Mouse (Mus musculus): ENCODE data around the gene Extl1.

Gene Extl1

DNA sequence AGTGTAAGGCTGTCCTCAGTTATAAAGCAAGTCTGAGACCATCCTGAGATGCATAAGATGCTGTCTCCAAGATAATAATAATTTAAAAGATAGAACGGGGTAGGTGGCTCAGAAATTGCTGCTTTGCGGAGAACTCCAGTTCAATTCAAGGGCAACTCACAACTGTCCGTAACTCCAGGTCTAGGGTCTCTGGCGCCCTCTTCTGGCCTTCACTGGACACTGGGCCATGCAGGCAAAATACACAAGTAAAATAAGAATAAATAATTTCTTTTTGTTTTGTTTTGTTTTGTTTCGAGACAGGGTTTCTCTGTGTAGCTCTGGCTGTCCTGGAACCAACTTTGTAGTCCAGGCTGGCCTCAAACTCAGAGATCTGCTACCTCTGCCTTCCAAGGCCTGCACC, 4.7 kb upstream of the Extl1 start:
- peak; percentile 60 to 83 for DNase-seq

DNA sequence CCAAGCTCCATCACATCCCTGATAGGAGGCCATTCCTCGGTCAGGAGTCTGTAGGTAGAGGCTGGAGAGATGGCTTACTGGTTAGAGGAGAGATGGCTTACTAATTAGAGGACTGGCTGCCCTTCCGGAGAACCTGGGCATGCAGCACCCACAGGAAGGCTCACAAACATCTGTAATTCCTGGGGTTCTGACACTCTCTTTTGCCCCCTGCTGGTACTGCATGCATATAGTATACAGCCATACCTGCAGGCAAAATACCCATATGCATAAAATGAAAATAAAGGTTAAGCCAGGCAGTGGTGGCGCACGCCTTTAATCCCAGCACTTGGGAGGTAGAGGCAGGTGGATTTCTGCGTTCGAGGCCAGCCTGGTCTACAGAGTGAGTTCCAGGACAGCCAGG, 3.6 kb upstream of the Extl1 start:
- DNase-seq, result peak in 1 of 2 experiments; percentile 48

- no peak for DNase-seq
These were observed 4.1 kb downstream of the Extl1 start for GRCm38 (mm10) chr4:134379510-134379909.

DNA sequence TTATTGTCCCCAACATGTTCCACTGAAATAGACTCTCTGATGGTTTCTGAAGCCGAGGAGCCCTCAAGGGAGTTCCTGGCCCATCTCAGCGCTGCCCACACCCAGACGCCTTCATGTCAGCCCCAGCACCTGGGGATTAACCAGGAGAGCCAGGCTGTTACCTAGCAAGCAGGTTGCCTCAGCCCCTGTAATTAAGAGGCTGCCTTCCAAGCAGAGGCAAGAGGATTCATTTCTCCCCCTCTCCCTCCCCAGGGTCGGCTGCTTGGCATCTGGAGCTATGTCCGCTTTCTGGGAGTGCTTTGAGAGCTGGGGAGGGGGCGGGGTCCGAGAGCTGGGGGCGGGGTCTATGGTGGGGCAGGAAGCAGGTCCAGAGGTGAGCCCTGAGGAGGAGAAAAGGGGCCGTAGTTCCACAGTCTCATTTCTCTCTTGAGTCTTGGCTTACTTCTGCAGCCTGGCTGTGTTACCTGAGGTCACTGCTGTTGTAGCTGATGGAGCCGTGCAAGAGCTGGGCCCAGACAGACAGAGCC, 5.5 kb downstream of the Extl1 start:
- DNase-seq, result no peak

- DNase-seq, result no peak
These were observed 9.3 kb downstream of the Extl1 start for GRCm38 (mm10) chr4:134374306-134374705.

- no peak for DNase-seq
These were observed 10.4 kb downstream of the Extl1 start for GRCm38 (mm10) chr4:134373295-134373694.

DNA sequence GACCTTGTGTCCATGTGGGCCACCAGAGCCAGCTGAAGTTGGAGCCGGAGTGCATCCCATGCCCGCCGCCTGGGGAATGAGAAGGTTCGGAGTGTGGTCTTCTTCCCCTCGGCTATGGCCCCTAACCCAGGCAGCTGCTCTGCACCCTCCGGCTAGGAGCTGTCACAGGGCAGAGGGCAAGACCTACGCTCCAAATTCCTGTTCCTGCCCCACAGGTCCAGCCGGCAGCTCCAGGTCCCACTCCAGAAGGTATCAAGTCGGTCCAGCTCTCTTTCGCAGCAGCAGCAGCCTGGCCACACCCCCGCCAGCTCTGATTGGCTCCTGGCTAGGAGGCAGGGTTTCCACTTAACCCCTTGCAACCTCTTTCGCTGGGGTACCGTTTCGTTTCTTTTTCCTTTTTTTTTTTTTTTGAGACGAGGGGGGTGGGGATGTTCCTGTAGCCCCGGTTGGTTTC, 11.3 kb downstream of the Extl1 start:
- DNase-seq, result peak; percentile 77 to 84

- no peak for DNase-seq
These were observed 12.3 kb downstream of the Extl1 start for GRCm38 (mm10) chr4:134371316-134371855.

GRCm38 (mm10) chr4:134370649-134371221, 12.9 kb downstream of the Extl1 start:
- no peak for DNase-seq

GRCm38 (mm10) chr4:134365280-134365679, 18.4 kb downstream of the Extl1 start:
- DNase-seq, result no peak

DNA sequence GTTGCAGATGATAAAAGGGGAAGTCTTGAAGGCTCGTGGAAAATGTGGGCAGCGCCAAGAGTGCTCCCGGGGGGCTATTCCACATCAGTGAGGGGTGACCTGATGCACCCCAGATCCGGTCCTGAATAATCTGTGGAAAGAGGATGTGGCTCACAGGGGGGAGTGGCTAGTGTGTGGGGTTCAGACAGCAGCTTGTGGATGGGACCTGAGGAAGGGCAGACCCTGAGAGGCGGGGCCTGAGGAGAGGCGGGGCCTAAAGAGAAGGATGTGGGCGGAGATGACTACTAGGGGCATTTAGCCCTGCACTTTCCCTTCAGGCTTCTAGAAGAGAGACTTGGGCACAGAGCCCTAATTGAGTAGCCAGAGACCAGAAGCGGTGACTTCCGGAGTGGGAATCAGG, 21.1 kb downstream of the Extl1 start:
- DNase-seq, result peak; percentile 56 to 58

DNA sequence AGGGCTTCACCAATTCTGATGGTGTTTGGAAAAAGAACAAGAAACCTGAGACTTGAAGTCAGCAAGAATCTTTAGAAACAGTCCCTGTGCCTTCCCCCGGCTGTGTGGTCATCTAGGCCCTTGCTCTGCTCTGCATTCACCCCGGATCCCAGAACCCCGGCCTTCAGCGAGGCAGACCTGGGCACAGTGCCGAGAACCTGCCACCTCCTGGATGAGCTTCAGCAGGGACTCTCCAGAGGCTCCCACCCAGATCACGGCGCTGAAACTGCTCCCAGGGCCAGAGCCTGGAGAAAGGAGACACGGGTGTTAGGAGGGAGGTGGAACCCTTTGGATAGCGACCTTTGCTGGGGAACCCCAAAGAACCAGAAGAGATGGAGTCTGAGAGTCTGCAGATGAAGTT, 21.5 kb downstream of the Extl1 start:
- DNase-seq, result no peak

DNA sequence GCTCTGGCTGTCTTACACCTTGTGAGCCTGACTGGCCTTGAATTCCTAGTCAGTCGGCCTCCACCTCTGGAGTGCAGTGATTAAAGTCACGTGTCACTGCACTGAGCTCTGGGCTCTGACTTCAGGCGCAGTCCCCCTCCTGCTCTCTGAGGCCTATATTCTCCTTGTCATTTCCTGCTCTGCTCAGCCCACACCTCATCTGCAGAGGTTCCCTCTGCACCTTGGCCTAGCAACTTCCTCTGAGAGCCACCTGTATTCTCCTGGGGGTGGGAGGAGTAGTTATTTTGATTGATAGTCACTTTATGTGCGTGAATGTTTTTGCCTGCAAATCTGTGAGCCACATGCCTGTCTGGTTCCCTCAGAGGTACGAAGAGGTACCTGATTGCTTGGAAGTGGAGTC, 22.4 kb downstream of the Extl1 start:
- no peak for DNase-seq

DNA sequence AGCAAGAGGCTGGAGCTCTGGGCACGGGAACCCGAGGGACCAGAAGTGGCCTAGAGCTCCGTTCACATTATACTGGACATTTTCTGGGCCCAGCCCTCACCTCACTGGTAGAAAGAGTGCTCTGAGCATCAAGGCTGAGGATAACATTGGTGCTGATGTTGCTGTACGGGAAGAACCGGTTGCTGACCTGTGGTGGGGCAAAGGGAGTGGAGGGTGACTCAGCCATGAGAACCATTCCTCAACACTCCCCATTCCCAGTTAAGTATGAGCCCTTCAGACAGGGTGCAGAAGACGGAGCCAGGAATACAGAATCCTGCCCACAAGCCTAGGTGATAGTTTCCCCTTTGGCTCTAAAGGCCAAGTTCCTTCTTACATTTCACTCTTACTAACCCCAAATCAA, 24.0 kb downstream of the Extl1 start:
- DNase-seq, result no peak

DNA sequence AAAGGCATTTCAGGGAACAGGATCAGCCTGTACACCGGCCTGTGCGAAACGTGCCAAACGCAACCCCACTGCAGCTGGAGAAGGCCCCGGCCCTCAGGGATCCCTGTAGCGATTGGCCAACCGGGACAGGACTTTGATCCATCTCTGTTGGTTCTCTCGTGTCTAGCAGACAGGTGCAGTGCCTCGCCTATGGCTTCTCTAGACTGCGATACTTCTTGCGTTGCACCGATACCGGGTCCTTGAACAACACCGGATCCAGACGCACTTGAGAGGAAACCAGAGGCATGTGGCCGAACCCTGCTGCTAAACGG, 26.2 kb downstream of the Extl1 start:
- DNase-seq, result no peak

DNA sequence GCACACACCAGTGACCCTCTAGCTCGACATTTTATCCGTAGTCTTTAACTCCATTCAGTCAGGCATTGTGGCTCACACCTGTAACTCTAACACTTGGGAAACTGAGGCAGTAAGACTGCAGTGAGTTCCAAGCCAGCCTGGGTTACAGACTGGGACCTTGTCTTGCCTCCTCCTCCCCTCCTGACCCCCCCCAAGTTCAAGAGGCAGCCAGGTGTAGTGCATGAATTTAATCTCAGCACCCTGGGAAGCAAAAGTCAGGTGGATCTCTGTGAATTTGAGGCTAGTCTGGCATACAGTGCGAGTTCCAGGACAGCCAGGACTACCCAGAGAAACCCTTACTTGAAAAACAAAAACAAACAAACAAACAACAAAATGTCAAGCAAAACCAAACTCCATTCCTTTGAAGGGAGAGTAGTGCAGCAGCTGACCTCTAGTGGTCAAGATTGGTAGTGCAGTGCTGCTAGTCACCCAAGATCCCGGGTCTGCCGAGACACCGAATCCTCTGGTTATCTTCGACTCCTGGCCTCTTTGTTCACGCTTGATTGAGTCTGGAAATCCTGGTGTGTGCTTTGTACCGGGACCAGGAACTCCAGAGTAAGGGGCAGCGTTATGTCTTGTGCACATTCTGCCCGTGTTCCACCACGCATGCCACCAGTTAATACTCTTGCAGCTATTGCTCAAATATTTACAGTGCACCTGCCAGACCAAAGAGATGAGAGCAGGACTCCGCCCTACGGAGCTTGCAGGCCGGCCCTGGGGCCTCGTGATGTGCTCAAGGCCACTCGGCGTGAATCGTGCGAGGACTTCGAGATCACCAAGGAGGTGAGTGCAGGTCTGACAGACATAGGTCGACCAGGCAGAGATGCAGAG, 26.8 kb downstream of the Extl1 start:
- peak; percentile 79 to 91 for DNase-seq

DNA sequence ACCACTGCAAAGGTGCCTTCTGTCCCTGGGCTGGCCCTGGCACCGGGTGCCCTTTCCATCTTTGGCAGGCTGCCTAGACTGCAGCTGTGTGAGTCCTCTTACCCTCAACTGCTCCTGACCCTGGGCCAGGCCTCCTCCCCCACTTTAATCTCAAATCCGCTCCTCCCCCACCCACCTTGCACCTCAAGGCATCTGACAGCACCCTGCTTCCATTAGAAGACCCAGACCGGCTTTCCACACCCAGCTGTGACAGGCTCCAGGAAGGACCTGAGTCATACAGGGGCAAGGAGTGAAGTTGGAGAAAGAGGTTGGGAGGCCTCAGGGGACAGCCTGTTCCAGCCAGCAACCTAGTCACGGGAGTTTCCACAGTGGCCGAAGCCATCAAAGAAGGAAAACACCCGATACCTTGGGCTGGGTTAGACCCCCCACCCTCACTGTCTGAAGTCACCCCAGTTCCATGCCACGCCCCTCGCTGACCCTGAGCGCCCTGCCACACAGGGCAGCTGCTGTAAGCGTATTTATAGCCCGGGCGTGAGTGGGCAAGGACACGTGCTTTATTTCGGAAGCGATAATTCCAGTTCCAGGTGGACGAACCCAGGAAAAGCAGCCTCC, 27.7 kb downstream of the Extl1 start:
- DNase-seq, result peak; percentile 89 to 90

GRCm38 (mm10) chr4:134353527-134354409, 29.9 kb downstream of the Extl1 start:
- no peak for DNase-seq

GRCm38 (mm10) chr4:134352929-134353328, 30.7 kb downstream of the Extl1 start:
- DNase-seq, result no peak

- no peak for DNase-seq
These were observed 31.4 kb downstream of the Extl1 start for GRCm38 (mm10) chr4:134352261-134352707.

DNA sequence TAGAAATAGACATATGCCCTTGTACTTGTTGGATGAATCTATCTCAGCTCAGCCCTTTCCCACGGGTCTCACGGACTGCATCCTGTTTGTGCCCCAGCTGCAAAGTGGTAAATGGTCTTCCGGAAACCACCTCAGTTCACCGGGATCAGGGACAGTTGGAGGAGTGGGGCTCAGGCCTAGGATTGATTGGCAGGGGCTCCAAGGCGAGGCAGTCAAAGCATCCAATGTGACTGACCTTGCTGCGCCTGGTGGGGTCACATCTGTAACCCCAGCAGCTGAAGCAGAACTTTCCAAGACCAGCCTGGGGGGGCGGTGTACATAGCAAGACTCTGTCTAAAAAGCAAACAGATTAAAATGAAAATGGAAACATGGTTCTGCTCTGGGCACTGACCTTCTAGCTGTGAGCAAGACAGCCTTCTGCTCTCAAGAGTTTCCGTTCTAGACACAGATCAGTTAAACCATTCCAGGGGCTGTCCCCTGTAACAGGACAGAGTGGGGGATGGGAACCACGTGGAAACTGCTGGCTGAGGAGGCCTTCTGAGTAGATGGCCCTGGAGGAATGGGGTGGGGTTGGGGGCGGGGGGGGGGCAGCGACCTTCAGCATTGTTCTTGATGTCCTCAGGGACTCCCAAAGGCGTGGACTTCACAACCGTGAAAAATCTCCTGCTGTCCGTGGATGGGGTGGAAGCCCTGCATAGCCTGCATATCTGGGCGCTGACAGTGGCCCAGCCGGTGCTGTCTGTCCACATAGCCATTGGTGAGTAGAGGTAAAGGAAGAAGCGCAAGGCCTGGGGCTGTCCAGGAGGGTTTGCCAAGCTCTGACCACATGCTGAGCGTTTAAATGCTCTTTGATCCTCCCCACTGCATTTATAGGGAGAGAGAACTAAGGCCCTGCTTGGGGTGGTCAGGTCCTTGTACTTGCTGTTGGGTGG, 32.1 kb downstream of the Extl1 start:
- DNase-seq, result no peak

Measured in kidney, adult 8-10 months (tissue).